Mouse (Mus musculus) Muller cell, postnatal 12 days (primary cell): ENCODE measurements around the gene Zfp266.
"Not testable (repeated sequence)": the region's sequence is repeated elsewhere in the genome, so short reads cannot be mapped to it uniquely, and the experiment has no call there.

ENCODE experiments used
- DNase-seq: peaks from one replicate; pipeline ENCODE4 v3.0.0-alpha.2; 2015; ENCODE audit errors: inconsistent ontology term

Zfp266 gene

DNA sequence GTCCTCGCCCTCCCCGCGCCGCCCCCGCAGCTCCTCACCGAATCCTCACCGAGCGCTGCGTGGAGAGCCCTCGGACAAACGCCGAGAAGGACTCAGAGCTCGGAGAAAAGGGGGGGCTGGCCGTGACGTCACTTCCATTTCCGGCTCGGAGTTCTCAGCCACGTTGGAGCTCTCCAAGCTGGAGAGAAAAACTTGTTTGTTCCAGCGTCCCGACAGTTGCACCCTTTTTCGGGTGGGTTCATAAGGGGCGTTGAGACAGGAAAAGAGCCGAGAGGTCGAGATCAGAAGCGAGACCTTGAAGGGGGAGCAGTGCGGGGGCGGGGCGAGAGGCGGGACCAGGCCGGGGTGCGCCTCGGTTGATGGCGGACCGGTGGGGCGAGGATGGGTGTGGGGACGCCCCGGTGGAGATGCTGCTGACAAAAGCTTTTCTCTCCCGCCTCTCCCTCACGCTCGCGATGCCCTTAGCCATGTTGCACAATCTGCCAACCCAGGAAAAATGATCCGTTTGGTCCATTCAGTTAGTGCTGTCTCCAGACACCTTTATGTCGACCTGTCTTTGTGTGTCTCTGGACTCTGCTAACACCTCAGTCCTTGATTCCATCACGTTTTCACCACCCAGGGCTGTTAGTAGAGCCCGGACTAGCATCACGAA, at the start of gene Zfp266:
Zfp266 (minus strand) TSS at position 112 of the 652 bp plus-strand sequence.
- peak; percentile 96 for DNase-seq

GRCm38 (mm10) chr9:20565326-20566030, 44.3 kb upstream of the Zfp266 start:
- not testable (repeated sequence) for DNase-seq

DNA sequence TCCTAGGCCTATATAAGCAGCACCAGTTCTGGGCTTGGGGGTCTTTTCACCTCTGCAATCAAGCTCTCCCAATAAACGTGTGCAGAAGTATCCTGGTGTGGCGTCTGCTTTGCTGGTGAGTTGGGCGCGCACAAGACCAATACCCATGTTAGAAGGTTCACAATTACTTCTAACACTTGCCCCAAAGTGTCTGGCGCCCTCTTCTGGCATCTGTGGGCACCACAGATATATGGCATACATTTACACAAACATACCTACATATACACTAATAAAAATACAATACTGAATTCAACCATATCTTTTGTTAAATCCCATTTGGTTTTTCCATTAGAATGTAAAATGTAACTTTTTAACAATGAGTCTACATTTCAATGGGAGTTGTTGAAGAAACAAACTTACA, 41.0 kb upstream of the Zfp266 start:
- no peak for DNase-seq

- no peak for DNase-seq
Observed at GRCm38 (mm10) chr9:20552698-20553097, 31.5 kb upstream of the Zfp266 start.

DNA sequence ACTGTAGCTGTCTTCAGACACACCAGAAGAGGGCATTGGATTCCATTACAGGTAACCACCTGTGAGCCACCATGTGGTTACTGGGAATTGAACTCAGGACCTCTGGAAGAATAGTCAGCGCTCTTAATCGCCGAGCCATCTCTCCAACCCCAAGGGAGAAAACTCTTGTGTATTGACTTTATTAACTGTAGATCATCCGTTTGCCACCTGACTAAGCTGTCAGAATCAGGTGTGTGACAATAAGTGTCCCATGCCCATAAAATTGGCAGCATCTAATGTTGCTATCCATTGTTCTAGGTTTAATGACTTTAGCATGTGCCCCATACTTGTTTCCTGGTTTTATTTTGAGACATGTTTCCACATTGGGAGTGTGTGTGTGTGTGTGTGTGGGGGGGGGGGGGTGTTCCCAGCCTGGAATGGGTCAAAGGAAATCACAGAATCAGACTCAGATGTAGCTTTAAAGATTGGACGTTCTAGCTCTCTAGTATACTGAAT, 30.6 kb upstream of the Zfp266 start:
- DNase-seq = no peak

DNA sequence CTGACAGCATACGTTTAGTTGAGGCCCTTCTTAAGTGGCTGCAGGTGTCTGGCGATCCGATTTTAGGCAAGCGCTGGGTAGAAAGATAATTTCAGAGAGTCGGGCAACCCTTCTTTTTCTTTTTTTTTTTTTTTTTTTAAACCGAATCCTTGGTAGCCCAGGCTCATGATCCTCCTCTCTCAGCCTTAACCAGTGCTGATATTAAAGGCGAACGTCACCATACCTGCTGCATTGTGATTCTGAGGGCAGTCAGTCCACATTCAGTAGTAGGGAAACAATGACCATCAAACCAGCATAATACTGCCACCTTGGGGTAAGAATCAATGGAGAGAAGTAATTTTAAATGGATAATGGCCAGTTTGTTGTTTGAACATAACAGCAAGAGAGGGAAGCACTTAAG, 23.9 kb upstream of the Zfp266 start:
- no peak for DNase-seq

- DNase-seq = peak; percentile 82
Observed at GRCm38 (mm10) chr9:20544070-20544821, 23.0 kb upstream of the Zfp266 start.

DNA sequence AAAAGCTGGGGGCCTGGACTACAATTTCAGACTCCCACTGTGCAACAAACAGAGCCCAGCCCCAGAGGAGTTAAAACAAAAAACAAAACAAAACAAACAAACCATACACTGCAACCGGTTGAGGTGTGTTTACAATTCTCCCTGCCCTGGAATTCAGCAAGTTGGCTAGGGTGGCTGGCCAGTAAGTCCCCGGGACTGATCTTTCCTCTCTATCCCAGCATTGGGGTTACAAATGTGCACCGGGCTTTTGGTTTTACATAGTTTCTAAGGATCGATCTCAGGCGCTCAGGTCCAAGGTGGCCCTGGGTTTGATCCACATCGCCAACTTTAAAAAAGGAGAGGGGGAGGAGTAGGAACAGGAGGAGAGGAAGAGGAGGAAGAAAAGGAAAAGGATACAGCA, 22.3 kb upstream of the Zfp266 start:
- no peak for DNase-seq

DNA sequence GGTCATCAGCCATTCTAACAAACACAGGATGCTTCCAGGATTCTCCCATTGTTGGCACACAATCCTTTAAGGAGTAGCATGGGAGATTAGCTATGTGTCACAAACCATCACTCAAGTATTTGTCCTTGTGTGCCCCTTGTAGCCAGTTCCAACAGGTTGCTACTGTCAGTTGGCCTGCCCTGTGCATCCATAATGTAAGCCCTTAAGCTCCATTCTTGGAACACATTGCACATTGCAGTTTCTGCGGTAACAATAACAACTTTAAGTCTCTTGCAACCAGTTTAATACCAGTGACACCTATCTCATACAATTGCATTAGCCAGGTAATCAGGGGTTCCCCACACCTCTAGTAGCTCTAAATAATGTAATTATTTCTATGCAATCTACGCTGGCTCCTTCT, 15.4 kb upstream of the Zfp266 start:
- DNase-seq = no peak

GRCm38 (mm10) chr9:20534326-20534926, 13.2 kb upstream of the Zfp266 start:
- DNase-seq = no peak

DNA sequence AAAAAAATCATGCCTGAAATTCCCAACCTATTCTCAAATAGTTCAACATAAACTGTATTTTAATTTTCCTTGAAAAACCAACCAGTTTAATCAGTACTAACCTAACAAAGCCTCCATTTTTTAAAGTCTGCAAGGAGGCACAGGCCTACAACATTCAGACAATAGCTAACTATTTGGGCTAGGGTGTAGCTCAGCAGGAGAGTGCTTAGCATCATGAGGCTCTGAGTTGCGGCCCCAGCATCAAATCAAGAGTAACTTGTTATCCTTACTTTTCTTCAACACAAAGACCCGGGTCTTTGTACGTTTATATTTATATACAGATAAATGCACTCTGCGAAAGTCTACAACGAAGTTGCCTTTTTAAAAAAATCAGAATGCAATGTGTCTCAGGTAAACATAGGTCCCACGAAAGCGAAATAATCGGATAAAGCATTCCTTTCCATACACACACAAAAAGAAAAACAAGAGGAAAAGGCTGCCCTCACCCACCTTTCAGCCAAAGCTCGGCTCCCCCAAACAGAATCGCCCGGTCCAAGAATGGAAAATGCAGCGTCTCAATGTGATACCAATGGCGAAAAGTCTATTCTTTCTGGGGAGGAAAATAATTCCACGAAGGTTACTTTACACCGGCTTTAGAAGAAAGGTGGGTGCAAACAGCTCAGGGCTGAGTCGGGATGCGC, 546 bp downstream of the Zfp266 start:
- no peak for DNase-seq

DNA sequence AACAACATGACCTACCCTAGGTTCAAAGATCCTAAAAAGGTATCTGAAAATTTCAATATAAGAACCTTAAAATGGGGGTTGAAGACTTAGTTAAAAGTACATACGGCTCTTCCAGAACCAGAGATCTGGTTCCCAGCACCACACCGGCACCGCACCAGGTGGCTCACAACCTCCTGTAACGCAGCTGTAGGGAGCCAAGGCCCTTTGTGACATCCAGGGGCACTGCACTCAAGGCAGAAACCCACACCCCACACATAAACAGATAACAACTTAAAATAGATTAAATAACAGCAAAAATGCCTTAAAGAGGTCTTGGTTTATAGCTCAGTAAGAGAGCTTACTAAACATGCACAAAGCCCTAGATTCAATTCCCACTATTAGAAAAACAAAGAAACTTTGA, 1.3 kb downstream of the Zfp266 start:
- DNase-seq = peak; percentile 6

GRCm38 (mm10) chr9:20518708-20519107, 2.5 kb downstream of the Zfp266 start:
- no peak for DNase-seq

- DNase-seq = no peak
Observed at GRCm38 (mm10) chr9:20517727-20518126, 3.5 kb downstream of the Zfp266 start.

DNA sequence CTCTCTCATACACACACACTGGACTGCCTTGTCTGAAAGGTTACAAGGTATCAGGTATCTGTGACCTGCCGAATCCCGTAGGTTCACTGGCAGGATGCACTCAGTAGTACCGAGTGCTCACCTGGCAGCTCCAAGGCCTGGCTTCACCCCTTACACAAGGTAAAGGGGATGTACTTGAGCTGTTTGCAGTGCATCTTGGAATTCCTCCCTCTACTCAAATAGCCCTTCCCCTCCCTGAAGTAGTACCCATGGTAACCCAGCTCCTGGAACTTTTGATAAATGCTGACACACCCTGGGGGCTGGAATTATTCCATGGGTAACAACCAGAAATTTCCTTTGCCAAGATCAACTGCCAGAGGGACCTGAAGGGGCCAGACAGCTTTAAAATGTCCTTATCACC, 7.2 kb downstream of the Zfp266 start:
- DNase-seq = no peak

DNA sequence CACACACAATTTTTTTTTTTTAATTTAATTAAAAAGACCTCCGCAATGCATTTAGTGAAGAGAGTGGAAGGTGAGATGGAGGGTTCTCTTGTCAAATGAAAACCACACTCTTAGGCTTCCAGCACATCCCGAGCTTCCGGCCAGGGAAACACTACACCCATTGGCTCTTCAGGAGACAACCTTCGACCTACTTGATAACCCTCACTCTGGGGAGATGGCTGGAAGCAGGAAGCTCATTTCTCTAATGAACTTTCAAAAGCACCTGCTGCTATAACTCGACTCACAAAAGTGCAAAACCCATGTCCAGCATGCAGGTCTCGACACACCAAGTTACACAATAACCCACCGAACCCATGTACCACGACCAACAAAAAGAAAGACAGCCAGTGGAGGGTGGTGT, 8.5 kb downstream of the Zfp266 start:
- no peak for DNase-seq

DNA sequence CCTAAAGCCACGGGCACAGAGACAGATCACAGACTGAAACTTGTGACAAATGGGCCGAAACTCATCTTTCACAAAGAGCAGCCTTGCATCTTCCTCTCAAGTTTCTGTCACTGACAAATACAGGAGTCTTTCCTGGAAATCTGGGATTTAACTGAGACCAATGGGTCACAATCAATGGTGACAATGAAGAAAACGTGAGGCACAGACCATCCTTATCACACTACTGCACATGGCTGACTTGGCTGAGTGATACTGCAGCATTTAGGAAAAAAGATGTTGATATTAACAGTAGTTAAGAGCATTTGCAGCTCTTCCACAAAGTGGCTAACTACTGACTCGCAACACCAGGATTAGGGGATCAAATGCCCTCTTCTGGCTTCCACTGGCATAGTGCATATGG, 9.6 kb downstream of the Zfp266 start:
- no peak for DNase-seq

GRCm38 (mm10) chr9:20510346-20510745, 10.9 kb downstream of the Zfp266 start:
- DNase-seq = no peak

DNA sequence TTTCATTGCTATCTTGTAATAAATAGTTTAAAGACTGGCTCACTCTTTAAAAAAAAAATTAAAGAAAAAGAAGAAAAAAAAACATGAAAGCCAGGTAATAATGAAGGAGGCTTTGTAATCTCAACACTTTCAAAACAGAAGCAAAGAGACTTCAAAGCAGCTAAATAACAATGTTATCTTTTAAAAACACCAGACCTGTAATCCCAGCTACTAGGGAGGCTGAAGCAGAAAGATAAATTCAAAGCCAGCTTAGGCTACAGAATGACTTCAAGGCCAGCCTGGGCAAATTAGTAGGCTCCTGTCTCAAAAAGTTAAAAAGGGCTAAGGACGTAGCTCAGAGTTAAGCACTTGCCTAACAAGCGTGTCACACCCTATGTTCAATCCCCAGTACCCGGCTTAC, 11.5 kb downstream of the Zfp266 start:
- DNase-seq = no peak

GRCm38 (mm10) chr9:20504801-20505200, 16.4 kb downstream of the Zfp266 start:
- DNase-seq = no peak

GRCm38 (mm10) chr9:20493281-20493680, 27.9 kb downstream of the Zfp266 start:
- DNase-seq = peak; percentile 46
